ENCODE assay signal across 8 mouse cellular contexts in the genomic region with DNA sequence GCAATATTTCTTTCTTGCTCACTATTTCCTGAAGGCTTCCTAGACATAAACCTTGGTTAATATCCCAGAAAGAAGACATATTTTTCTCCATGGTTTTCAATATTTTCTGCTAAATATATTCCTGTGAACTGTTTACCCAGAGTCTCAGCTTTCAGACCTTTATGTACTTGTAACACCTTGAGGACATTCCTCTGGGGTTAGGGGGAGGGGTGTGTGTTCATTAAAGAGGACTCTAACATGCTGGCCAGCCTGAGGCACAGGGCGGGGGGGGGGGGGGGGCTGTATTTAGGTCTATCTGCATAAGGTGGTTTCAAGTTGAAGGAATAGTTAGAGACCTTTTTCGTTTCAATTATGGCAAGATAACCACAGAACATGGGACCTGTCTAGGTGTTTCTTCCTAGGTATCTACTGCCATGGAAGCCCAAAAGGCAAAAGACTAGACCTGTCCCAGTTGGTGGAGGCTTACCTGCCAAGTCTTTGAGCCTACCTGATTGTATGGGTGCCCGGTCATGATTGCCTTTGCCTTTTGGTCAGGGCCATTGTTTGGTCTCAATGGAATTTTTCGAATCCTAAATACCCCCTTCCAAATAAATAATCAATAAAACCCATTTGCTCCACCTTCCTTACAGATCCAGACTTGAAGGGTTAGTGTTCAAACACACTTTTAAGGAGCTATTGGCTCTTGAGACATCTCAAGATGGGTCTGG. TPM values are rescaled to one million over a fixed set of nuclear protein-coding genes. Genes with fewer than 3 reads are reported as not detected.
A peak's percentile ranks its signal among the peaks of the same experiment; 100 is the strongest.
DNase-seq lines count a peak whose midpoint lies in the region; ATAC-seq and TF ChIP-seq lines count a peak whose summit lies in the region.

No protein-coding gene starts in this region.

- no peak for TF ChIP-seq POLR2A in thymus, adult 2 months (IDR thresholded peaks at IDR 0.05; ENCODE audit: control insufficient read depth, extremely low read depth, insufficient read depth, low read length, poor library complexity)

- no peak for TF ChIP-seq EP300 in stomach, postnatal 0 days (optimal IDR thresholded peaks at IDR 0.05)

- peak; percentile 26 to 37 for DNase-seq in cerebellum, postnatal 14 days
- no peak for DNase-seq in cerebellum, postnatal 36 days
- no peak for DNase-seq in thymus, adult 2 months
- DNase-seq in thymus, postnatal 36 days: no peak
- no peak for DNase-seq in liver, embryonic 11.5 days (ENCODE audit: low spot score)
- DNase-seq in stomach, postnatal 0 days (ENCODE audit: low spot score): no peak
- no peak for DNase-seq in adrenal gland, adult 18-20 months (ENCODE audit: low spot score in 2 of 2)
- no peak for DNase-seq in T-cell, adult 2 months (ENCODE audit: low spot score)

- H3K9me3 ChIP-seq in liver, embryonic 11.5 days (ENCODE audit: control insufficient read depth, low read length): no peaks in the 10 kb centered on the region
- no peaks in the 10 kb centered on the region for H3K9me3 ChIP-seq in stomach, postnatal 0 days (ENCODE audit: control insufficient read depth, low read length)

- no peak overlapping the region for H3K9ac ChIP-seq in liver, embryonic 11.5 days (ENCODE audit: low read depth, low read length)
- H3K9ac ChIP-seq in stomach, postnatal 0 days (ENCODE audit: low read length): no peak overlapping the region; the same call in 1 of the 2 replicates

- H3K27ac ChIP-seq in thymus, adult 2 months (ENCODE audit: control insufficient read depth, insufficient read depth, low read length): peak overlapping the region; percentile 100
- peak overlapping the region; percentile 96; the same call in 1 of the 2 replicates for H3K27ac ChIP-seq in liver, embryonic 11.5 days (ENCODE audit: low read depth, low read length)
- H3K27ac ChIP-seq in stomach, postnatal 0 days (replicated peaks): peak overlapping the region; percentile 97

- no peak overlapping the region for H3K4me3 ChIP-seq in thymus, adult 2 months (ENCODE audit: control insufficient read depth, insufficient read depth, low read length)
- H3K4me3 ChIP-seq in liver, embryonic 11.5 days (ENCODE audit: low read depth, low read length): no peak overlapping the region
- no peak overlapping the region for H3K4me3 ChIP-seq in stomach, postnatal 0 days (ENCODE audit: low read depth, low read length)

- peaks cover 59% of the 10 kb centered on the region for H3K4me1 ChIP-seq in thymus, adult 2 months (replicated peaks; ENCODE audit: control insufficient read depth, insufficient read depth, low read length)
- H3K4me1 ChIP-seq in liver, embryonic 11.5 days (replicated peaks; ENCODE audit: control insufficient read depth, insufficient read depth, low read length): peaks cover 67% of the 10 kb centered on the region
- H3K4me1 ChIP-seq in stomach, postnatal 0 days (replicated peaks; ENCODE audit: control insufficient read depth, insufficient read depth): peaks cover 19% of the 10 kb centered on the region

- TF ChIP-seq CTCF in thymus, adult 2 months (IDR thresholded peaks at IDR 0.05; ENCODE audit: borderline replicate concordance, control insufficient read depth, extremely low read depth, insufficient read depth, low read length, poor library complexity): no peak
- no peak for TF ChIP-seq CTCF in stomach, postnatal 0 days (IDR thresholded peaks at IDR 0.05; ENCODE audit: low read depth)

- peak overlapping the region; percentile 96 for H3K4me2 ChIP-seq in liver, embryonic 11.5 days
- H3K4me2 ChIP-seq in stomach, postnatal 0 days (replicated peaks; ENCODE audit: low read depth): peak overlapping the region; percentile 55; the same call in 1 of the 2 replicates

- H3K36me3 ChIP-seq in thymus, adult 2 months (ENCODE audit: control insufficient read depth, insufficient read depth, low read length): no peaks in the 10 kb centered on the region
- H3K36me3 ChIP-seq in liver, embryonic 11.5 days (ENCODE audit: control insufficient read depth, insufficient read depth, low read length): no peaks in the 10 kb centered on the region
- no peaks in the 10 kb centered on the region for H3K36me3 ChIP-seq in stomach, postnatal 0 days (ENCODE audit: control insufficient read depth, insufficient read depth, low read length)

- H3K27me3 ChIP-seq in thymus, adult 2 months (ENCODE audit: control insufficient read depth, insufficient read depth, low read length): no peaks in the 10 kb centered on the region
- H3K27me3 ChIP-seq in liver, embryonic 11.5 days (replicated peaks; ENCODE audit: control insufficient read depth, insufficient read depth, low read length): 0 out of 2 replicates have a peak, but pooled peaks cover 3% of the 10 kb centered on the region
- no peaks in the 10 kb centered on the region for H3K27me3 ChIP-seq in stomach, postnatal 0 days (ENCODE audit: control insufficient read depth, insufficient read depth, low read length)

- ATAC-seq in liver, embryonic 11.5 days (replicated peaks; ENCODE audit: low FRiP score): no peak
- ATAC-seq in stomach, postnatal 0 days (ENCODE audit: low FRiP score, low TSS enrichment): no peak

- 63% methylated on average over 4 of the region's 4 CpGs for WGBS in thymus, adult 2 months
- WGBS in liver, embryonic 11.5 days: 58% methylated on average over 4 of the region's 4 CpGs
- WGBS in stomach, postnatal 0 days: 38% methylated on average over 4 of the region's 4 CpGs

RNA-seq across cellular contexts. Expression of a gene that starts 11.3 kb away (rescaled TPM):
- 38.6 and 46.1 TPM in 2 replicates for polyA plus RNA-seq in thymus, adult 2 months (2012; rRNA removed)
- 9.7 and 9.8 TPM in 2 replicates for polyA plus RNA-seq in liver, embryonic 11.5 days (2014; fragmentation: Nextera tagmentation; extraction: Ambion mirVana)
- 19.1 and 19.8 TPM in 2 replicates for polyA plus RNA-seq in stomach, postnatal 0 days (2015; fragmentation: Nextera tagmentation; extraction: Ambion mirVana)
- total RNA-seq in adrenal gland, adult 18-20 months (2021): 10 to 100 TPM; 61.0 to 61.4 TPM

RNA-seq across cellular contexts. Expression of a gene that starts 51.0 kb away (rescaled TPM):
- 43.8 and 56.5 TPM in 2 replicates for polyA plus RNA-seq in thymus, adult 2 months (2012; rRNA removed)
- polyA plus RNA-seq in liver, embryonic 11.5 days (2014; fragmentation: Nextera tagmentation; extraction: Ambion mirVana): 23.8 and 28.1 TPM in 2 replicates
- 10.1 and 10.8 TPM in 2 replicates for polyA plus RNA-seq in stomach, postnatal 0 days (2015; fragmentation: Nextera tagmentation; extraction: Ambion mirVana)
- 10 to 100 TPM; 21.8 to 28.5 TPM for total RNA-seq in adrenal gland, adult 18-20 months (2021)

Comparison
In these comparisons a context has a peak if more than half of its experiments do, and no peak if none do; other contexts are left out.
1. DNase-seq: peak in cerebellum, postnatal 14 days (2 of 2); none in cerebellum, postnatal 36 days (0 of 2), thymus, adult 2 months (single experiment), thymus, postnatal 36 days (0 of 2), liver, embryonic 11.5 days (single experiment), stomach, postnatal 0 days (single experiment), adrenal gland, adult 18-20 months (0 of 2) and T-cell, adult 2 months (single experiment).
2. Peak in every context shown above with its lines, with median percentiles within 50 percentile points of each other: H3K27ac ChIP-seq.